Comparison of ENCODE assay signal across 9 mouse cellular contexts in genomic region chr13:91893132-91893531, GRCm38 (mm10). TPM values are rescaled to one million over a fixed set of nuclear protein-coding genes. Genes with fewer than 3 reads are reported as not detected.
A peak's percentile ranks its signal among the peaks of the same experiment; 100 is the strongest.
DNase-seq lines count a peak whose midpoint lies in the region; ATAC-seq and TF ChIP-seq lines count a peak whose summit lies in the region.
"Had no signal": no experiment of that assay in that cellular context is flagged by ENCODE, and none has a peak within 500 bp of the region (broad histone marks: within the 10 kb centered on the region; RNA-seq: fewer than 3 reads in every experiment).

No protein-coding gene starts in this region.

- in situ Hi-C loops in CH12.LX (cut with MboI; ENCODE audit: low pct_ligation_motif_present, low pct_unique_long_range_greater_than_20kb, low sequenced_read_pairs), result no loop called here

- H3K4me3 ChIP-seq in kidney, adult 2 months (ENCODE audit: insufficient read depth, low read depth, low read length), result no peak overlapping the region
- H3K4me3 ChIP-seq in CH12.LX (replicated peaks in 1 of 3; ENCODE audit: low read depth in 2 of 3, low read length in 2 of 3, poor library complexity in 1 of 3), result no peak overlapping the region
- H3K4me3 ChIP-seq in embryonic facial prominence, embryonic 14.5 days (ENCODE audit: low read depth, low read length), result no peak overlapping the region
- H3K4me3 ChIP-seq: lung, embryonic 15.5 days had no signal

- TF ChIP-seq EP300 in CH12.LX (IDR thresholded peaks at IDR 0.05; ENCODE audit: low read length), result no peak

- no peaks in the 10 kb centered on the region for H3K27me3 ChIP-seq in kidney, adult 2 months (replicated peaks; ENCODE audit: control insufficient read depth, insufficient read depth, low read length)
- H3K27me3 ChIP-seq in CH12.LX (replicated peaks), result no peaks in the 10 kb centered on the region
- no peaks in the 10 kb centered on the region for H3K27me3 ChIP-seq in embryonic facial prominence, embryonic 14.5 days (replicated peaks; ENCODE audit: control insufficient read depth, insufficient read depth, low read length)
- H3K27me3 ChIP-seq: lung, embryonic 15.5 days had no signal

- H3K4me1 ChIP-seq in kidney, adult 2 months (ENCODE audit: control insufficient read depth, insufficient read depth, low read length), result no peaks in the 10 kb centered on the region
- no peaks in the 10 kb centered on the region for H3K4me1 ChIP-seq in CH12.LX (ENCODE audit: control insufficient read depth in 1 of 2, insufficient read depth in 2 of 2)
- no peaks in the 10 kb centered on the region for H3K4me1 ChIP-seq in embryonic facial prominence, embryonic 14.5 days (ENCODE audit: control insufficient read depth, insufficient read depth, low read length)
- H3K4me1 ChIP-seq: lung, embryonic 15.5 days had no signal

- no peak for TF ChIP-seq POLR2A in kidney, adult 2 months (IDR thresholded peaks at IDR 0.05; ENCODE audit: low read depth, low read length)
- TF ChIP-seq POLR2A in CH12.LX (IDR thresholded peaks at IDR 0.05; ENCODE audit: low read depth, low read length), result no peak

- no peaks in the 10 kb centered on the region for H3K36me3 ChIP-seq in kidney, adult 2 months (ENCODE audit: control insufficient read depth, insufficient read depth, low read length)
- peaks cover 4 to 36% of the 10 kb centered on the region in 2 experiments for H3K36me3 ChIP-seq in CH12.LX (replicated peaks in 1 of 2; ENCODE audit: control insufficient read depth in 1 of 2, insufficient read depth in 1 of 2, low read length in 1 of 2)
- no peaks in the 10 kb centered on the region for H3K36me3 ChIP-seq in embryonic facial prominence, embryonic 14.5 days (ENCODE audit: control insufficient read depth, insufficient read depth, low read length)
- H3K36me3 ChIP-seq: lung, embryonic 15.5 days had no signal

- TF ChIP-seq RAD21 in CH12.LX (IDR thresholded peaks at IDR 0.05; ENCODE audit: low read depth, low read length), result peak; percentile 54

- H3K79me2 ChIP-seq in CH12.LX (replicated peaks; ENCODE audit: control insufficient read depth, extremely low read depth, insufficient read depth, poor library complexity, severe bottlenecking), result no peaks in the 10 kb centered on the region

- peak; percentile 18 for DNase-seq in kidney, adult 2 months
- DNase-seq in kidney, postnatal 14 days, result no peak
- peak; percentile 54 for DNase-seq in A20 (ENCODE audit: low read depth, low spot score)
- DNase-seq in CH12.LX (ENCODE audit: extremely low read depth), result peak; percentile 58
- DNase-seq in embryonic facial prominence, embryonic 14.5 days (ENCODE audit: low spot score), result peak; percentile 27
- DNase-seq in natural killer cell, adult 2 months (ENCODE audit: low spot score in 2 of 2), result no peak
- DNase-seq in layer of hippocampus, postnatal 10 days (ENCODE audit: low spot score in 2 of 2), result no peak
- DNase-seq: right cerebral cortex, postnatal 25 days had no signal

- H3K27ac ChIP-seq in kidney, adult 2 months (ENCODE audit: insufficient read depth, low read depth, low read length), result no peak overlapping the region
- no peak overlapping the region for H3K27ac ChIP-seq in CH12.LX (ENCODE audit: insufficient read depth, low read depth)
- H3K27ac ChIP-seq in embryonic facial prominence, embryonic 14.5 days (replicated peaks; ENCODE audit: low read depth, low read length), result no peak overlapping the region
- H3K27ac ChIP-seq: lung, embryonic 15.5 days had no signal

- no peak overlapping the region for H3K4me2 ChIP-seq in CH12.LX (ENCODE audit: insufficient read depth, low read depth, poor library complexity, severe bottlenecking)
- no peak overlapping the region for H3K4me2 ChIP-seq in embryonic facial prominence, embryonic 14.5 days (ENCODE audit: low read depth, low read length)
- H3K4me2 ChIP-seq: lung, embryonic 15.5 days had no signal

- TF ChIP-seq CTCF in kidney, adult 2 months (conservative IDR thresholded peaks at IDR 0.05; ENCODE audit: insufficient read depth, insufficient read length, low read depth, low read length), result no peak
- peak; percentile 62 to 68 for TF ChIP-seq CTCF in CH12.LX (conservative IDR thresholded peaks at IDR 0.05 in 1 of 2, IDR thresholded peaks at IDR 0.05 in 1 of 2; ENCODE audit: low read depth in 2 of 2, low read length in 2 of 2)

- H3K9ac ChIP-seq in CH12.LX (ENCODE audit: insufficient read depth, low read depth), result no peak overlapping the region
- H3K9ac ChIP-seq in embryonic facial prominence, embryonic 14.5 days (ENCODE audit: low read depth, low read length), result no peak overlapping the region
- H3K9ac ChIP-seq: lung, embryonic 15.5 days had no signal

- H3K9me3 ChIP-seq in CH12.LX (replicated peaks; ENCODE audit: low read length), result no peaks in the 10 kb centered on the region
- no peaks in the 10 kb centered on the region for H3K9me3 ChIP-seq in embryonic facial prominence, embryonic 14.5 days (ENCODE audit: control insufficient read depth, low read length)
- H3K9me3 ChIP-seq: lung, embryonic 15.5 days had no signal

- ATAC-seq in embryonic facial prominence, embryonic 14.5 days (ENCODE audit: low read depth), result 0 out of 2 replicates have a peak, but pooled peaks have one; percentile 6

- 67% methylated on average over 6 of the region's 6 CpGs for WGBS in kidney, adult 2 months
- WGBS in embryonic facial prominence, embryonic 14.5 days, result 64% methylated on average over 6 of the region's 6 CpGs

- dilution Hi-C loops in CH12.LX (cut with MboI; ENCODE audit: extremely low pct_ligation_motif_present, extremely low pct_unique_long_range_greater_than_20kb, low sequenced_read_pairs), result no loop called here

TF ChIP-seq in CH12.LX, 34 proteins besides CTCF, POLR2A, EP300 and RAD21:
- TF ChIP-seq CHD1 (IDR thresholded peaks at IDR 0.05; ENCODE audit: low read depth, low read length) (no peak), USF1 (IDR thresholded peaks at IDR 0.05; ENCODE audit: low read depth, low read length) (no peak), SMC3 (IDR thresholded peaks at IDR 0.05; ENCODE audit: low read depth, low read length) (peak; percentile 56), MXI1 (IDR thresholded peaks at IDR 0.05; ENCODE audit: low read depth, low read length) (no peak)

RNA-seq across cellular contexts. Expression of gene Ckmt2, which starts 16.4 kb away (rescaled TPM):
- polyA plus RNA-seq in kidney, adult 2 months (2012; rRNA removed), result 0.43 and 35.1 TPM in 2 replicates
- total RNA-seq in CH12.LX (2012; rRNA removed), result not detected in 2 replicates
- not detected in 2 replicates for total RNA-seq in CH12.LX (2014; rRNA removed)
- polyA plus RNA-seq in CH12.LX (2012; ENCODE audit: insufficient read length, low read depth), result not detected in 2 replicates
- polyA plus RNA-seq in embryonic facial prominence, embryonic 14.5 days (2014; fragmentation: Nextera tagmentation; extraction: Ambion mirVana), result 6.4 and 17.7 TPM in 2 replicates
- under 1 TPM; 0.38 to 0.48 TPM for total RNA-seq in layer of hippocampus, postnatal 10 days (2021)

Comparison
In these comparisons a context has a peak if more than half of its experiments do, and no peak if none do; other contexts are left out.
1. DNase-seq: peak in kidney, adult 2 months (single experiment), A20 (single experiment), CH12.LX (single experiment) and embryonic facial prominence, embryonic 14.5 days (single experiment); none in kidney, postnatal 14 days (single experiment), natural killer cell, adult 2 months (0 of 2) and layer of hippocampus, postnatal 10 days (0 of 2).